Mouse (Mus musculus) heart, postnatal 0 days (tissue): Measurements from ENCODE around the gene Eif3g. TPM values are rescaled to one million over a fixed set of nuclear protein-coding genes. Genes with fewer than 3 reads are reported as not detected.

Source experiments
- ATAC-seq: fragments of 200-750 bp; cut with Nextera tagmentation; 2 replicates; pipeline ENCODE4 v1.8.0; 2017; ENCODE audit warnings: low read depth, moderate number of reproducible peaks, moderate library complexity; ENCODE audit not compliant: insufficient read depth
- DNase-seq: peaks from one replicate; pipeline ENCODE4 v3.0.0-alpha.2; 2016; ENCODE audit warnings: low spot score
- H3K27ac ChIP-seq: fragments of 300-500 bp; sonication (generic); 2 replicates; pipeline ENCODE4 v1.5.1; 2014; ENCODE audit warnings: low read depth, mild to moderate bottlenecking
- H3K27me3 ChIP-seq: fragments of 300-500 bp; sonication (generic); 2 replicates; pipeline ENCODE4 v1.6.1; 2014; ENCODE audit warnings: low read length, mixed read lengths; ENCODE audit not compliant: control insufficient read depth, insufficient read depth
- H3K36me3 ChIP-seq: fragments of 300-500 bp; sonication (generic); replicated peaks from 2 replicates; pipeline ENCODE4 v1.6.1; 2014; ENCODE audit warnings: low read length, mixed read lengths; ENCODE audit not compliant: control insufficient read depth, insufficient read depth
- H3K4me1 ChIP-seq: fragments of 300-500 bp; sonication (generic); 2 replicates; pipeline ENCODE4 v1.6.1; 2014; ENCODE audit warnings: antibody characterized with exemption; ENCODE audit not compliant: control insufficient read depth, insufficient read depth
- H3K4me2 ChIP-seq: fragments of 300-500 bp; sonication (generic); 2 replicates; pipeline ENCODE4 v1.6.1; 2014; ENCODE audit warnings: low read depth, mild to moderate bottlenecking, low read length, moderate library complexity
- H3K4me3 ChIP-seq: fragments of 300-500 bp; sonication (generic); 2 replicates; pipeline ENCODE4 v1.5.1; 2014; ENCODE audit warnings: low read depth, low read length
- H3K9ac ChIP-seq: fragments of 300-500 bp; sonication (generic); replicated peaks from 2 replicates; pipeline ENCODE4 v1.6.1; 2014; ENCODE audit warnings: low read depth, low read length, mixed read lengths
- H3K9me3 ChIP-seq: fragments of 300-500 bp; sonication (generic); replicated peaks from 2 replicates; pipeline ENCODE4 v1.6.1; 2016; ENCODE audit warnings: low read length; ENCODE audit not compliant: control insufficient read depth
- CTCF ChIP-seq: IDR thresholded peaks from 2 replicates; pipeline ENCODE4 v1.5.1; 2016; ENCODE audit warnings: antibody characterized with exemption, control low read depth, low read depth
- EP300 ChIP-seq: IDR thresholded peaks from 2 replicates; pipeline ENCODE4 v1.6.1; 2016; ENCODE audit warnings: antibody characterized with exemption, low read depth
- WGBS: fragments of 180-500 bp; shearing (Covaris S2); extraction: QIAGEN DNeasy Blood & Tissue Kit; methylation state at CpG from one replicate; pipeline ENCODE4 v1.1.7; 2014; 5-methylcytosine and 5-hydroxymethylcytosine counted together
- polyA plus RNA-seq: library from polyadenylated mRNA; unstranded; fragments of >200 nt; fragmentation: Nextera tagmentation; extraction: Ambion mirVana; gene quantifications from 2 replicates; pipeline ENCODE4 v1.2.1, GENCODE M21; 2015
- total RNA-seq: library from RNA; depleted of rRNA; stranded (reverse); fragments of >200 nt; gene quantifications from 2 replicates; pipeline ENCODE4 v1.2.3, GENCODE M21; 2014; ENCODE audit warnings: low replicate concordance

Gene Eif3g
- total and polyA plus RNA-seq, 2 experiments from 2014 or later, result 74.5 to 172 TPM

DNA sequence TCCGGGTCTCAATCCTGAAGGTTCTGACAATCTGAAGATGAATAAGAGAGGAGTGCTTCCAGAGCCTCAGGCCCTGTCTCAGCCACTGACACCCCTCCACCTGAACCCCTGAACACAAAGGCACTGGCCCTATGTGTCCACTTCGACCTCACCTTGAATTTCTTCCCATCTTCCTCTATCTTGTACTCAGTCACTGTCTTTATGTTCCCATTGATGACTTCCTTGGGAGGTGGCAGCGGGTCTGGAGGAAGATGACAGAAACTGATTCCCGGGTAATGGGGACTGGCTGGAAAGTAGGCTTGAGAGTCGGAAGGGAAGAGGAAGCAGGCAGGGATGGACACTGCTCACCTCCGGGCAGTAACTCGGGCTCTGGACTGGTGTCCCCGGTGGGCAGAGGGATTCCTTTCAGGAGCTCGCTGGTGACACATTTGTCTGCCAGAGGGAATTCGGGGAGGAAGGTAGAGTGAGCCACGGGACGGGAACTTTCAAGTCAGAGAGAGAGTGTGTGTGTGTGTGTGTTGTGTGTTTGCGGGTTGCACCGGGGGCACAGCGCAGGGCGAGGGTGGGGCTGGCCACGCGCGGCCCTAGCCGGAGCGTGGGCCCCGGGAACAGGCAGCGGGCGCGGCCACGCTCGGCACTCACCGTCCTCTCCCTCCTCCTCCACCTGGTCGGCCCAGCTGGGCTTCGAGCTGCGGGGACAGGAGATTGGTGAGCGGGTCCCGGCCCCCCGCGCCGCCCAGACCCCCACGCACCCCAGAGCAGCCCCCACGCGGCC, 500 bp downstream of the Eif3g start:
- Histone ChIP-seq H3K4me1 (peaks cover 10% of the 10 kb centered on the region), H3K9me3 (no peaks in the 10 kb centered on the region), H3K27ac (peak overlapping the region; percentile 64), H3K27me3 (no peaks in the 10 kb centered on the region), H3K9ac (peak overlapping the region; percentile 95), H3K4me3 (peak overlapping the region; percentile 93), H3K36me3 (peaks cover 42% of the 10 kb centered on the region), H3K4me2 (peak overlapping the region; percentile 97)
- TF ChIP-seq CTCF, result no peak
- no peak for TF ChIP-seq EP300
- WGBS, result 3% methylated on average over 36 of the region's 39 CpGs
- peak; percentile 36 for ATAC-seq
- DNase-seq, result no peak

DNA sequence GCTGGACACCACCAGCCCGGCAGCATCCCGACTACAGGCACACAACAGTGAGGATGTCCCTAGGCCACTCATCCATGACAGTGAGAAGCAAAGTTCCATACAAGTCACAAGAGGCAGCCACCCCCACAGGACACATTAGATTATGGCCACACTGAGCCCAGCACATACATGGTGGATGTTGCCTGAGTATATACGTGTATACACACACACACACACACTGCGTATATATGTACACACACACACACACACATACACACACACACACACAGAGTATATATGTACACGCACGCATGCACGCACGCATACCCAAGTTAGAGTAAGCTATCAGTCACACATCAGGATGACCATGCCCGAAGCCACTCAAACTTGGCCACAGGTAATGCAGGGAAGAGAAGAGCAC, 3.0 kb downstream of the Eif3g start:
- Histone ChIP-seq H3K4me2 (no peak overlapping the region), H3K27ac (no peak overlapping the region), H3K9me3 (no peaks in the 10 kb centered on the region), H3K4me3 (no peak overlapping the region), H3K27me3 (no peaks in the 10 kb centered on the region), H3K4me1 (peaks cover 10% of the 10 kb centered on the region), H3K9ac (no peak overlapping the region), H3K36me3 (peaks cover 68% of the 10 kb centered on the region)
- 90% methylated on average over 9 of the region's 9 CpGs for WGBS
- DNase-seq, result no peak
- ATAC-seq, result no peak
- TF ChIP-seq CTCF, result no peak
- no peak for TF ChIP-seq EP300

DNA sequence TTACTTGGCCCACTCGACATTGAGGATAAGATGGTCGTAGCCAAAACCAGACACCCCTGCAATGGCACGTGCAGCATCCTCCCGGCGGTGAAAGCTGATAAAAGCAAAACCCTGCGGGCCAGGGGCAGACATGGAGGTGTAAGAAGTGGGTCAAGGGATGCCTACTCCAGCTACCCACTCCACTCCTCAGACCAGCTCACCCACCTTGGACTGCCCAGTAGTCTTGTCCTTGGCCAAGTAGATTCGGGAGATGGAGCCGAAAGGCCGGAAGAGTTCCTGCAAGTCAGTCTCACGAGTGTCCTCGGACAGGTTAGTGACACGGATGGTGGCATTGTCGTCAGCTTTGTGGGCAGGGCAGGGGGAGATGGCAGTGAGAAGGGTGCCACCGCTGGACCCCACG, 3.8 kb downstream of the Eif3g start:
- Histone ChIP-seq H3K27me3 (no peaks in the 10 kb centered on the region), H3K9ac (no peak overlapping the region), H3K9me3 (no peaks in the 10 kb centered on the region), H3K4me2 (no peak overlapping the region), H3K4me3 (no peak overlapping the region), H3K4me1 (peaks cover 10% of the 10 kb centered on the region), H3K27ac (no peak overlapping the region), H3K36me3 (peaks cover 75% of the 10 kb centered on the region)
- DNase-seq (no peak), ATAC-seq (no peak)
- 81% methylated on average over 15 of the region's 15 CpGs for WGBS
- TF ChIP-seq CTCF (no peak), EP300 (no peak)

DNA sequence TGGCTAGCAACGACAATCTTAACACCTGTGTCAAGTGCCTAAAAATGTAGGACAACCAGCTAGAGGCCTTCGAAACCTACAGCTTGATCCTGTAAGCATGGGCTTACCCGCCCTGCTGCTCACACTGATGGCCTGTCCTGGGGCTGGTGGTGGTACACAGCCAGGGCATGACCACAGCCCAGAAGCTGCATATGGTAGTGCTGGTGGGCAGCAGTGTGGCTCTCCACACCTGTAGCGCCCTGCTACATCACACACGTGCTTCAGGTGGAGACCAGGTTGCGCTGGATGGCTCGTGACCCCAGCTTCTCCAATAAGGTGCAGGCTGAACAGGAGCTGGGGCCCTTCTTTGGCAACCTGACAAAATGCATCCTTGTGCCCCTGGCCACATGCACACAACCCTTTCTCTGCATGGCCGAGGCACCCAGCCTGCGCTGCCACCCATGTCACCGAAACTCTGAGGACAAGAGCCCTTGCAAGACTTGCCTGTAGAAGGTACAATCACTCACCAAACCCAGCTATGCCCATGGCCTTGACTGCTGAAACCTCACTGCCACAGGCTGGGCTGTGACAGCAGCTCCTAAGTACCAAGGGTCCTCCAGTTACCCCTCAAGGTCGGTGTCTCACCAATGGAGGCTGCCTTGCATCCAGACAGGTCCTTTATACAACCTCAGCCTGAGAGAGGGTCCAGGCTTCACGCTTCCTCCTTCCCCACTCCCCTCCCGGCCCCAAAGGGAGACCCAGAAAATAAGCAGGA, 4.7 kb downstream of the Eif3g start:
- no peak for DNase-seq
- no peak overlapping the region for H3K9ac ChIP-seq
- H3K4me3 ChIP-seq, result no peak overlapping the region
- 85% methylated on average over 13 of the region's 13 CpGs for WGBS
- ATAC-seq, result no peak
- H3K27me3 ChIP-seq, result no peaks in the 10 kb centered on the region
- TF ChIP-seq EP300 (no peak), CTCF (no peak)
- H3K27ac ChIP-seq, result no peak overlapping the region
- H3K36me3 ChIP-seq, result peaks cover 77% of the 10 kb centered on the region
- H3K9me3 ChIP-seq, result no peaks in the 10 kb centered on the region
- peaks cover 12% of the 10 kb centered on the region for H3K4me1 ChIP-seq
- H3K4me2 ChIP-seq, result no peak overlapping the region

DNA sequence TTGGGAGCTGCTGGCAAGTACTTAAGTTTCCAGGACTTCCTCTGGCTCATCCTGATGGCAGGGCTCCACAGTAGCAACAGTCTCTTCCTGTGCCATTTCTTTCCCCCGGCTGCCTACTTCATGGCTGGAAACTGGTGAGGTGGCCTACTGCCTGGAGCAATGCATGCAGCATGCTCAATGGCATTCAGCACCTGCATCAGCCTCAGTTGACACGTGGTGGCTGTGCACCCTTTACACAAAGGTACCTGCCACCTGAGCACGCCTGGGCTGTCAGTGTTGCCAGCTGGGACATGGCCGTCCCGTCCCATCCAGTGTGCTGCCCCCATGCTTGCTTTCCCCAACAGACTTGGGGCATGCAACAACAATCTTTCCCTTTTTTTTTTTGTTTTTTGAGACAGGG, 5.4 kb downstream of the Eif3g start:
- 59% methylated on average over 5 of the region's 5 CpGs for WGBS
- no peak overlapping the region for H3K4me2 ChIP-seq

More for the DNA sequence above, 5.4 kb downstream of the Eif3g start:
- Histone ChIP-seq H3K4me3 (no peak overlapping the region), H3K4me1 (peaks cover 12% of the 10 kb centered on the region), H3K36me3 (peaks cover 77% of the 10 kb centered on the region), H3K27me3 (no peaks in the 10 kb centered on the region), H3K9ac (no peak overlapping the region), H3K9me3 (no peaks in the 10 kb centered on the region), H3K27ac (no peak overlapping the region)
- ATAC-seq (no peak), DNase-seq (no peak)
- no peak for TF ChIP-seq CTCF
